Mouse (Mus musculus): ENCODE results near the gene Msh3.
"Not testable (repeated sequence)": the region's sequence is repeated elsewhere in the genome, so short reads cannot be mapped to it uniquely, and the experiment has no call there.

Gene Msh3

DNA sequence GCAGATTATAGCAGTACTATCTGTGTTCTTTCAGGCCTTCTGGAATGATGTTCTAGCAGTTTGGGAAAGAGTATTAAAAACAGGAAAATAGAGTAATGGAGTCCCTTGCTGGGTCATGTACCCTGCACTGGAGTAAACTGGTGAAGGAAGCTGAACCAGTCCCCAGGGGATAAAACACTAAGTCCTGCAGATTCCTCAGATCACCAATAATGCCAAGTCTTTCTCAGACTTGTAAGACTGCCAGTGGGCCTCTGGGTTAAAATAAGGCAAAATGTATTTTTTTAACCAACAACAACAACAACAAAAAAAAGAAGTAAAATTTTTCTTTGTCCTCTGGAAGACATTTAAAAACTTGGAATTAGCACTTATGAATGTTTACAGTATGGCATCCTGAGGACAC lies 102.5 kb downstream of the Msh3 start:
- no peak for DNase-seq (ENCODE audit: low spot score)

DNA sequence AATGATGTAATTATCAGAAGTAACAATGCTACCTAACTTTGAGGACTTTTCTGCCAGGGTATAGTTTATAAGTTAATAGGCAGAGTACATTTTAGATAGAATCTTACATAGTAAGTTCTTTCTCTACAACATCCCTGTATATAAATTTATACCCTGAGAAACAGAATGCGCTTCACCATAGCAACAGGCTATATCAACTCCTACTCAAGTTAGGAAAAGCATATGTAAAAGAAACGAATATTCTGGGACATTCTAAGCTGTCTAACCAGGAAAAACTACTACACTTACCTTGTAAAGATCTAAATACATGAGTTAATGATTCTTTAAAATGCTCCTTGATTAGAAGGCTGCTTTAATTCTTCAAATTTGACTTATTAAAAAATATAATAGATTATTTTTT lies 107.2 kb downstream of the Msh3 start:
- DNase-seq (ENCODE audit: low spot score): no peak

DNA sequence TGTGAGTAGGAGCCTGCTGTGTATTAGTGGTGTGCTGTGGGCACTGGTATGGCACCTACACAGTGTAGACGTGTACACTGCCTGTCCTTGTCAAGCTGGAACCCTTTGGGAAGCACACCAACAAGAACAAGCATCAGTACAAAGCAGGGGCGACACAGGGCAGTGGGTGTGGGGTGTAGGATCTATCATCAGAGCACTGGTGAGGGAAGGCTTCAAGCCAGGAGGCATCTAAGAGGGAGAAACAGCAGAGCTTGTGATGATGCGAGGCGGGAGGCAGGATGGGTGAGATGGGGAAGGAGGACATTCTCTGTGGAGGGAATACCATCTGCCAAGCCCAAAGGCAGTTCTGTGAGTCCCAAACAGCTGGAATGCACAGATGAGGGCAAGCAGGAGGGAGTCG lies 107.8 kb downstream of the Msh3 start:
- DNase-seq (ENCODE audit: low spot score): no peak

DNA sequence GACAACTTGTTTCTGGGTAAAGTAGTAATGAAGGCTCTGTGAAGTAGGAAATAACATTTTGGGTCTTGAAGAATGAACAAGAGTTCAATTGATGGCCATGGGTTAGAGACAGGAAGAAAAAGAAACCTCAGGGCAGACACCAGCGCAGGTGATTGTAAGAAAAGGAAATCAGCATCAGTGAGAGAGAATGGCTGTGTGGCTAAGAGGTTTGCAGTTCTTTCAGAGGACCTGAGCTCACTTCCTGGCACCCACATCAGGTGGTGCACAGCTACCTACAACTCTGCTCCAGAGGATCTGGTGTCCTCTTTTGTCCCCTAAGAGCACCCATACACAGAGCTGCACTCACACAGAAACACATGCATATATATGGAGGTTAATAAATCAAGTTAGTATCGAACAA lies 110.1 kb downstream of the Msh3 start:
- DNase-seq (ENCODE audit: low spot score): no peak

DNA sequence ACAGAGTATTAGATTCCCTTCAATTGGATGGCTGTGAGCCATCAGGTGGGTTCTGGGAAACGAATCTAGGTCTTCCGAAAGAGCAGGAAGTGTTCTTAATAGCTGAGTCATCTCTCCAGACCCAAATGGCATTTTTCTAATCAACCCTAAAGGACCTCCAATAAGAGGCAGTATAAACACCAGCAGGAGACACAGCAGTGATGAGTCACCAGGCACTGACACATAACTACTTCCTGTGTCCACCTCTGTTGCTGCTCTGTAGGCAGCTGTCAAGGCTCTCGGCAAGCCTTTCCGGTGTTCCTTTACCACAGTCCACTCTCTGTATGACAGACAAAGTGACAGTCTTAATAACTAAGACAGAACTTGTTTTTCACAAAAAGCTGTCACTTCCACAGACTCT lies 113.4 kb downstream of the Msh3 start:
- no peak for DNase-seq (ENCODE audit: low spot score)

DNA sequence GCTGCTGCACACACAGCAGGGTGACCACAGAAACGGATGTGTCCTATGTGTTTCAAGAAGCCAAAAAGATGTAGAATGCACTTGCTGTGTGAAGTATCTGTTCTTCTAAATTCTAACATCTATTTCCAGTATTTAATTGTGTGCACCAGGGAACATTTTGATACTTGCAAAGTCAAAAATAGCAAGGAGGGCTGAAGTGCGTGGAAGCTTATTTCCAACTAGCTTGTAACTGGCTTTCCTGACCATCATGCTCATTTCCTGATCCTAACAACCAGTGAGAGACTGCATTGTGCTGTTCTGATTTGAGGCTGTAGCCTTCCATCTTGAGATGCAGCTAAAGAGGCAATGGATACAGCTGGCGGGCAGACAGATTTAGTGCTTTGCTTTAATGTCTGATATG lies 116.9 kb downstream of the Msh3 start:
- no peak for DNase-seq (ENCODE audit: low spot score)

DNA sequence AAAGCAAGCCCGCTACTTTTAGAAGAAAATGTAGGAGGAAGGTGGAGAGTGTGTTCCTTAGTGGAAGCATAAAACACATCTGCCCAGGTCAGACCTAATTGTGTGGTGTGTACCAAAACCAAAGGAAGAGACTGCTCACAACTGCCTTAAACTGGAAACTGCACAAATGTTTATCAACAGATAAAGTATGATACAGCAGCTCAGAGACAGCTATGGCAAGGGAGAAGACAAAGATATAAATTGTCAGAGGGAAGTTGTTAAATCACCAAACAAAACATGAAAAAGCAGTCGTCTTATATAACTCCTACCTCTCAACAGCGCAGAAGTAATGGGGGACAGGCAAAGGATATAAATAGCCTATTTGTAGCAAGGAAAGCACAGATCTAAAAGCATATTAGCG lies 117.8 kb downstream of the Msh3 start:
- no peak for DNase-seq (ENCODE audit: low spot score)

DNA sequence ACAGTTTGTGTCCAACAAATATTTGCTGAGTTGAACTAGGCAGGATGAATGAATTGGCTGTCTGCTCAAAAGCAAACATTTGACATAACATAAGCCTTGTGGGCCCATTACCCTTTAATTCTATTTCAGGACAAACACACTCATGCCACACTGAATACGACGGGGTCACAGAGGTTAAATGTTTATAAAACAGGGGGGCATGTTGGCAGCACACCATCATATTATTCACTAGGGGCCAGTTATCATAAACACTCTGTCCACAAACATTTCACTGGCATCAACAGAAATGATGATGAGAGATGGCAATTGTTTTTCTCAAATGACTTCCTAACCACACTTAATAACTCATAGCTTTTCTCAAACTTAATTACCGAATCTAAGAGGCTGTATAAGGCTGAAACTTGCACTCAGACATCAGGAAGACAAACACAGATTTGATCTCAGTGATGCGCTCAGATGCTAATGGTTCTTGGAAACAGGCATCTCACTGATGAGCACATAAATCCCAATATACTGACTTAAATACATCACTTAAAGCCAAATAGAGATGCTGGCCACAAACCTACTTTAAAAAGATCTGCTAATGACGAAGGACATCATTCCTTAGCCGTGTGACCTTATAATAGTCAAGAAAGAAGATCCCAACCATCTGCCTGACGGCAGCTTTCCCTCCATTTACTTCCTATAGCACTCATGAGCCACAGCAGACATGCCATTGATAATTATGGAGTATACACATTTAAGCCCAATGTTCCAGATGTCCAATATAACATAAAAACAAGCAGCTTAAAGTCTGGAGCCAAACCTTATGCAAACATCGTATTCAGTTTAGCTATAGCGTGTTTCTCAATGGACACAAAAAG lies 122.5 kb downstream of the Msh3 start:
- no peak for DNase-seq (ENCODE audit: low spot score)

DNA sequence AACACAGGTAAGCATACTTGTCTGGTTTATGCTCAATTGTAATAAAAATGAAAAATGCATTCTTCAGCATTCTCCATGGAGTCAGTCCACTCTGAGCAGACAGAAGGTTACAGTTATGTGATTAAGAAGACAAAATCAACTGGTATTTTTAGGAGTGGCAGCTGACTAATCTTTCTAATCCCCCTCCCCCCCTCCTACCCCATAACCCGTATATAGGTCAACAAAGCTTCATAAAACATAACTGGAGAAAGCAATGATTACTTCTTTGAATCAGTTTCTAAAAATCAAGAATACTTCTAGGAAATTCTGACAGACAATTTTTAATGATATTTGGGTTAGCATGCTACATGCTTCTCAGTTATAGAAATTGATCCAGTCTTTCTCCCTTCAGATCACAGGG lies 126.8 kb downstream of the Msh3 start:
- no peak for DNase-seq (ENCODE audit: low spot score)

DNA sequence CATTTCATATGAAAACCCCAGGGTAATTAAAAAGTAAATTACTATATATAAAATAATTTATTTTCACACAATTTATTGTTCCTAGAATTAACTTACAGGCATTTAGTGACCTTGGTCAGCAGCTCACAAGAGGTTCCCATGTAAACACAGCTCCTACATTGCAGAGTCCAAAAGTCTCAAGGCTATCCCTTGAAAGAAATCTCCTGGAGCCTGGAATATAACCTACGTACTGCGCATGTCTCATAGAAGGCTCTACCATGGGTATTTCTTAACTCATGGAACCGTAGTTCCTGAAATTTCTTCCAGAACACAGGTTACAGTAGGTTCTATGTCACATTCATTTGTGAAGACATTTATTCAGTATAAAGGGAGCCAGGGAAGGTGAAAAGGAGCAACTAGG lies 131.2 kb downstream of the Msh3 start:
- DNase-seq (ENCODE audit: low spot score): no peak

DNA sequence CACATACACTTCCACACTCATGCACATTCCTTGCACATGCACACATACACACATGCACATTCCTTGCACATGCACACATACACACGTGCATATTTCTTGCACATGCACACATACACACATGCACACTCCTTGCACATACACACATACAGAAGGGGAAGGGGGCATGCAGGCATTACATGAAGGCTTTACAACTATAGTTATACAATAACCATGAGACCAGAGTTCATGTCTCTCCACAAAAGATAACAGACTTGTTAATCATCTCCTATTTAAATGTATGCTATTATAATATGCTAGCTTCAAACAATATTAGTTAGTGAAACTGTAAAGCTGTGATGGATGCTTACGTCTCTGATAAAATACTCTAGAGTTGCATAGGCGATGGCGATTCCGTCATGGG lies 132.0 kb downstream of the Msh3 start:
- DNase-seq (ENCODE audit: low spot score): no peak

DNA sequence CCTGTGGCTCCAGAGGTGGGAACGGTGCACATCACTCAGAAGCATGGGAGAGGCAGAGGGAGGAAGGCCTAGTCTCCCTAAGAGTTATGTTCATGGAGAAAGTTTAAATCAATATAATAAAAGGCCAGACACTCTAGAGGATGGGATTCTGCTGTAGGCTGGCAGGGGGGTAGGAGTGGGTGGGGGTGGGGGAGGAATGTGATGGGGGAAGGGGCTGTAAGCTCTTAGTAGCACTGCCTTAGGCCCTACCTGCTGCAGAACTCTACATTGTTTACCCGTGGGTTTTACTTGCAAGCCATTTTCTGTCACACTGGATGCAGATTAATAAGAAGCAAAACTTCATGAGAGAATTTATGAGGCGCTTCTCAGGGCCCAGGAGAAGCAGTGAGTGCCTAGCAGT lies 135.0 kb downstream of the Msh3 start:
- no peak for DNase-seq (ENCODE audit: low spot score)

DNA sequence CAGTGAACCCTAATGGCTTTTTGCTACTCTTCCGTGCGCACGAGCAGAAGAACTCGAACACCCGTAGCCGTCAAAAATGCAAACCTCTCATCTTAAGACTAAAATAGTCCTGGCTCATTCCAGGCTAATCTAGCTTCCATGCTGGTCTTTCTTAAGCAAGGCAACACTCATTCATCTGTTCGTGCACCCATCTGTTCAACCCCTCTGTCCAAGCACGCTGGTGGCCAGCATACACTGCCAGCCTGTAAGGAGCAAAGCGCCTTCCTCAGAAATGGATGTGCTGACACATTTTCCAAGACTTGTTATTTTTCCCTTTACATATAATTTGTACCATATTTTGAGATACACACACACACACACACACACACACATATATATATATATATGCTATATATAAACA lies 137.6 kb downstream of the Msh3 start:
- no peak for DNase-seq (ENCODE audit: low spot score)

DNA sequence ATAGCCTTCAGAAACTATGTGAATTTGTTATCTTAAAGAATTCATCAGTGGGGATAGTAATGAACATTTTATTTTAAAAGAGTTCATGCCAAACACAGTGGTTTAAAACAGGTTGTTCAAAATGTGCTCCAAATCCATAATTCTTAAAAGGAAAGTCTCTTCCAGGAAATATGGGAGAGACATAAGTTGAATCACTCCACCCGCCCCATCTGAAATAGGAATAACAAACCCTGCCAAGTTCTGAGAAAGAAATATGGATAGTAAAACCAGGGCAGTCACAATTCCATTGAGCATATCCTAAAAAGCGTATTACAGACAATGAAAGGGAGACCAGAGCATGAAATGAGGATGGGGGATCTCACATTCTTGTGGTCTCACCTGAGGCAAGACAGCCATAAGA lies 157.9 kb downstream of the Msh3 start:
- no peak for DNase-seq (ENCODE audit: low spot score)

DNA sequence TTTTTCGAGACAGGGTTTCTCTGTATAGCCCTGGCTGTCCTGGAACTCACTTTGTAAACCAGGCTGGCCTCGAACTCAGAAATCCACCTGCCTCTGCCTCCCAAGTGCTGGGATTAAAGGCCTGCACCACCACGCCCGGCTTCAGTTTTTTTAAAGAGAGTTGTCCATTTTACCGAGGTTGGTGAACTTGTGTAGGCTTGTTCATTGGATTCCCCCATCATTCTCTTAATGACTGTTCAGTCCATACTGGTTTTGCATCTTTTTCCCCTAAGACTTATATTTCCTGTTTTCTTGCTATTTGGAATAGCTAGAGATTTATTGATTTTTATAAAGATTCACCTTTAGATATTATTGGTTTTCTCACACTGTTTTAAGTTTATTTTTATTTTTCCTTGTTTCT lies 161.0 kb downstream of the Msh3 start:
- not testable (repeated sequence) for DNase-seq (ENCODE audit: low spot score)

DNA sequence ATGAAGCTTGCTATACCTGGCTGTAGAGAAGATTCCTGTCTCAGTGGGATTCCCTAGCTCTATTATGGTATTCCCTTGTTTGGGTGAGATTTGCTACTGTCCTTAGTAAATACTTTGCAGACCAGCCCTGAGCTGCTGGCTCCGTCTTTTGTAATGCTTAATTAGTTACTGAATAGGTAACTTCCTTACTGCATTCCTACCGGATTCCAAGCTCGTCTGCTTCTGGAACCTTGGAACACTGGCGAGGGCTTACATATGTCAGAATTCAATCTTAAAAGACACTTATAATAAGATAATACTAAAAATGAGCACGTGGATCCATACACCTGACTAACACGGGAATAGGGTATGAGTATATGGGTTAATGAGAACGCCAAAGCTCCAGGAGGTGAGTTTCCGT lies 182.1 kb downstream of the Msh3 start:
- DNase-seq (ENCODE audit: low spot score): not testable (repeated sequence)
